Mouse (Mus musculus) CH12.LX (cell line): Measurements from ENCODE around the gene Sf1. TPM values are rescaled to one million over a fixed set of nuclear protein-coding genes. Genes with fewer than 3 reads are reported as not detected.

Source experiments
- DNase-seq: peaks from one replicate; pipeline ENCODE4 v3.0.0-alpha.2; 2013; ENCODE audit errors: extremely low read depth
- H3K27ac ChIP-seq: 2 replicates; pipeline ENCODE4 v1.5.1; 2012; ENCODE audit warnings: low read depth, mild to moderate bottlenecking, control low read depth, moderate library complexity; ENCODE audit not compliant: insufficient read depth
- H3K27me3 ChIP-seq: replicated peaks from 2 replicates; pipeline ENCODE3; 2012; ENCODE audit warnings: inconsistent platforms
- H3K36me3 ChIP-seq, 2 experiments: replicated peaks in 1 of 2; 2 replicates each; pipeline versions ENCODE3 to v1.6.1; 2012; ENCODE audit warnings: inconsistent platforms in 1 of 2, low read length in 1 of 2, mild to moderate bottlenecking in 1 of 2, mixed read lengths in 1 of 2, moderate library complexity in 1 of 2; ENCODE audit not compliant: control insufficient read depth in 1 of 2, insufficient read depth in 1 of 2
- H3K4me1 ChIP-seq, 2 experiments: 2 replicates each; pipeline ENCODE4 v1.6.1; 2012; ENCODE audit warnings: inconsistent platforms in 1 of 2, moderate library complexity in 1 of 2; ENCODE audit not compliant: insufficient read depth in 2 of 2, control insufficient read depth in 1 of 2
- H3K4me2 ChIP-seq: 2 replicates; pipeline ENCODE4 v1.6.1; 2012; ENCODE audit warnings: low read depth, mild to moderate bottlenecking, control low read depth; ENCODE audit not compliant: poor library complexity, insufficient read depth, severe bottlenecking
- H3K4me3 ChIP-seq, 3 experiments: fragments of 150-350 bp in 1 of 3; sonication (generic) in 1 of 3; replicated peaks in 1 of 3; 2 replicates each; pipeline versions ENCODE3 to v1.5.1; 2011 to 2012; ENCODE audit warnings: low read depth in 2 of 3, low read length in 2 of 3, mild to moderate bottlenecking in 2 of 3, moderate library complexity in 2 of 3, control low read depth in 1 of 3, improper control_type of control experiment in 1 of 3, inconsistent platforms in 1 of 3, mixed read lengths in 1 of 3; ENCODE audit not compliant: poor library complexity in 1 of 3
- H3K79me2 ChIP-seq: replicated peaks from 2 replicates; pipeline ENCODE4 v1.6.1; 2012; ENCODE audit warnings: mild to moderate bottlenecking, moderate library complexity; ENCODE audit not compliant: control insufficient read depth, poor library complexity, insufficient read depth, severe bottlenecking; ENCODE audit errors: extremely low read depth
- H3K9ac ChIP-seq: 2 replicates; pipeline ENCODE4 v1.6.1; 2012; ENCODE audit warnings: low read depth, mild to moderate bottlenecking, control low read depth, moderate library complexity; ENCODE audit not compliant: insufficient read depth
- H3K9me3 ChIP-seq: replicated peaks from 2 replicates; pipeline ENCODE3; 2012; ENCODE audit warnings: low read length, inconsistent platforms, mixed read lengths
- CHD1 ChIP-seq: IDR thresholded peaks from 2 replicates; pipeline ENCODE4 v1.6.1; 2012; ENCODE audit warnings: low read depth, low read length, improper control_type of control experiment, inconsistent platforms
- CTCF ChIP-seq, 2 experiments: IDR thresholded peaks in 1 of 2; conservative IDR thresholded peaks in 1 of 2; 2 replicates each; pipeline ENCODE4 v1.5.1; 2011 to 2012; ENCODE audit warnings: low read depth in 2 of 2, low read length in 2 of 2, improper control_type of control experiment in 1 of 2, inconsistent platforms in 1 of 2, mild to moderate bottlenecking in 1 of 2, moderate library complexity in 1 of 2
- ELF1 ChIP-seq: IDR thresholded peaks from 2 replicates; pipeline ENCODE4 v1.6.1; 2014; ENCODE audit warnings: low read depth, mild to moderate bottlenecking, inconsistent platforms, low read length, improper control_type of control experiment
- EP300 ChIP-seq: IDR thresholded peaks from 2 replicates; pipeline ENCODE4 v1.6.1; 2011; ENCODE audit warnings: low read length, improper control_type of control experiment
- GABPA ChIP-seq: IDR thresholded peaks from 2 replicates; pipeline ENCODE4 v1.6.1; 2012; ENCODE audit warnings: low read depth, low read length, improper control_type of control experiment, inconsistent platforms; ENCODE audit not compliant: insufficient replicate concordance
- HCFC1 ChIP-seq: IDR thresholded peaks from 2 replicates; pipeline ENCODE4 v1.6.1; 2012; ENCODE audit warnings: low read depth, mild to moderate bottlenecking, inconsistent platforms, low read length, improper control_type of control experiment
- JUN ChIP-seq: IDR thresholded peaks from 2 replicates; pipeline ENCODE4 v1.6.1; 2011; ENCODE audit warnings: low read depth, mild to moderate bottlenecking, low read length, improper control_type of control experiment, moderate library complexity; ENCODE audit not compliant: insufficient read depth
- MAFK ChIP-seq: IDR thresholded peaks from 2 replicates; pipeline ENCODE4 v1.6.1; 2011; ENCODE audit warnings: low read length, improper control_type of control experiment; ENCODE audit not compliant: insufficient replicate concordance
- MAX ChIP-seq: IDR thresholded peaks from 2 replicates; pipeline ENCODE4 v1.6.1; 2011; ENCODE audit warnings: low read length, improper control_type of control experiment
- MAZ ChIP-seq: IDR thresholded peaks from 2 replicates; pipeline ENCODE4 v1.6.1; 2012; ENCODE audit warnings: low read depth, mild to moderate bottlenecking, inconsistent platforms, low read length, improper control_type of control experiment, moderate library complexity
- MEF2A ChIP-seq: IDR thresholded peaks from 2 replicates; pipeline ENCODE4 v1.6.1; 2014; ENCODE audit warnings: low read depth, mild to moderate bottlenecking, inconsistent platforms, low read length, improper control_type of control experiment, borderline replicate concordance
- MXI1 ChIP-seq: IDR thresholded peaks from 2 replicates; pipeline ENCODE4 v1.6.1; 2011; ENCODE audit warnings: mild to moderate bottlenecking, low read depth, low read length, improper control_type of control experiment
- NELFE ChIP-seq: IDR thresholded peaks from 2 replicates; pipeline ENCODE4 v1.6.1; 2011; ENCODE audit warnings: low read depth, low read length, improper control_type of control experiment
- NRF1 ChIP-seq: IDR thresholded peaks from 2 replicates; pipeline ENCODE4 v1.6.1; 2014; ENCODE audit warnings: low read depth, mild to moderate bottlenecking, inconsistent platforms, low read length, improper control_type of control experiment, moderate library complexity
- POLR2AphosphoS2 ChIP-seq: IDR thresholded peaks from 2 replicates; pipeline ENCODE4 v1.6.1; 2011; ENCODE audit warnings: low read depth, low read length, improper control_type of control experiment
- RAD21 ChIP-seq: IDR thresholded peaks from 2 replicates; pipeline ENCODE4 v1.6.1; 2011; ENCODE audit warnings: low read depth, mild to moderate bottlenecking, low read length, improper control_type of control experiment, moderate library complexity
- RCOR1 ChIP-seq: conservative IDR thresholded peaks from 2 replicates; pipeline ENCODE4 v1.6.1; 2012; ENCODE audit warnings: low read depth, mild to moderate bottlenecking, inconsistent platforms, low read length, improper control_type of control experiment
- SIN3A ChIP-seq: IDR thresholded peaks from 2 replicates; pipeline ENCODE4 v1.6.1; 2012; ENCODE audit warnings: low read length, improper control_type of control experiment, inconsistent platforms
- TBP ChIP-seq: conservative IDR thresholded peaks from 2 replicates; pipeline ENCODE4 v1.6.1; 2011; ENCODE audit warnings: low read depth, low read length, improper control_type of control experiment
- TCF12 ChIP-seq: IDR thresholded peaks from 2 replicates; pipeline ENCODE4 v1.6.1; 2014; ENCODE audit warnings: low read depth, mild to moderate bottlenecking, inconsistent platforms, low read length, improper control_type of control experiment
- USF1 ChIP-seq: IDR thresholded peaks from 2 replicates; pipeline ENCODE4 v1.6.1; 2014; ENCODE audit warnings: low read depth, mild to moderate bottlenecking, inconsistent platforms, low read length, improper control_type of control experiment
- ZC3H11A ChIP-seq: IDR thresholded peaks from 2 replicates; pipeline ENCODE4 v1.6.1; 2012; ENCODE audit warnings: low read depth, mild to moderate bottlenecking, inconsistent platforms, low read length, improper control_type of control experiment
- ZKSCAN1 ChIP-seq: IDR thresholded peaks from 2 replicates; pipeline ENCODE4 v1.6.1; 2012; ENCODE audit warnings: low read depth, inconsistent platforms, low read length, improper control_type of control experiment, borderline replicate concordance
- ZNF384 ChIP-seq: IDR thresholded peaks from 2 replicates; pipeline ENCODE4 v1.6.1; 2012; ENCODE audit warnings: low read depth, low read length, improper control_type of control experiment, inconsistent platforms
- dilution Hi-C: fragments of 300-500 bp; cut with MboI; formaldehyde crosslinking; loops from 2 replicates; pipeline ENCODE4 v1.14.3; 2020; ENCODE audit warnings: low sequenced_read_pairs; ENCODE audit not compliant: extremely low pct_unique_long_range_greater_than_20kb, extremely low pct_ligation_motif_present
- in situ Hi-C: fragments of 300-500 bp; cut with MboI; formaldehyde crosslinking; loops from 3 replicates; pipeline ENCODE4 v1.14.3; 2019; ENCODE audit warnings: low sequenced_read_pairs, low pct_ligation_motif_present, low pct_unique_long_range_greater_than_20kb, mixed read lengths
- polyA plus RNA-seq: library from polyadenylated mRNA; unstranded; fragments of >175 nt; gene quantifications from 2 replicates; pipeline ENCODE4 v1.2.1, GENCODE M21; 2012; ENCODE audit warnings: low read depth; ENCODE audit not compliant: insufficient read length
- total RNA-seq, 2 experiments: library from RNA; depleted of rRNA; stranded (reverse); fragments of 300-350 nt in 1 of 2; fragments of >200 nt in 1 of 2; gene quantifications; 2 replicates each; pipeline ENCODE4 v1.2.3; 2012 to 2014

Gene Sf1
- total and polyA plus RNA-seq, 3 experiments, result 54.5 to 251 (median 70.4) TPM

DNA sequence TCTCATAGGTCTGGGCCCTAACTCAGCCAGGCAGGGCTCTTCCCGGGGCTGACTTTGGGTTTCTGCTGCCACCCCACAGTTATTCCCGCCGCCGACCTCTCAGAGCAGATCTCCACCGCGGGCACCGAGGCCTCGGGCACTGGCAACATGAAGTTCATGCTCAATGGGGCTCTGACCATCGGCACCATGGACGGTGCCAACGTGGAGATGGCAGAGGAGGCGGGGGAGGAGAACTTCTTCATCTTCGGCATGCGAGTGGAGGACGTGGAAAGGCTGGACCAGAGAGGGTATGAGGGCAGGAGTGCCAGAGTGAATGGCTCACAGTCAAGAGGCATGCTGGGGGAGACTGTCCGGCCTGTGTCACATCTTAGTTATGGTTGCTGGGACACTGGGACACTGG, 30.1 kb downstream of the Sf1 start:
- dilution Hi-C loops (no loop called here), in situ Hi-C loops (no loop called here)
- Histone ChIP-seq H3K9me3 (no peaks in the 10 kb centered on the region), H3K79me2 (no peaks in the 10 kb centered on the region), H3K4me3 (no peak overlapping the region), H3K9ac (no peak overlapping the region), H3K27ac (no peak overlapping the region), H3K36me3 (peaks cover 0 to 40% of the 10 kb centered on the region in 2 experiments), H3K4me1 (peaks cover 9 to 12% of the 10 kb centered on the region in 2 experiments), H3K4me2 (no peak overlapping the region), H3K27me3 (no peaks in the 10 kb centered on the region)
- TF ChIP-seq EP300 (no peak), NELFE (no peak), JUN (no peak), CTCF (conservative IDR thresholded peaks at IDR 0.05 in 1 of 2, IDR thresholded peaks at IDR 0.05 in 1 of 2; ENCODE audit: low read depth in 2 of 2, low read length in 2 of 2) (no peak), HCFC1 (no peak), CHD1 (no peak), ZNF384 (no peak), POLR2AphosphoS2 (no peak), RAD21 (no peak), ZKSCAN1 (no peak), TCF12 (no peak), TBP (no peak), GABPA (no peak), MAFK (no peak), MAX (no peak)
- no peak for DNase-seq

- Histone ChIP-seq H3K79me2 (no peaks in the 10 kb centered on the region), H3K4me2 (no peak overlapping the region), H3K27me3 (no peaks in the 10 kb centered on the region), H3K9me3 (no peaks in the 10 kb centered on the region), H3K9ac (no peak overlapping the region), H3K27ac (no peak overlapping the region), H3K4me3 (no peak overlapping the region), H3K36me3 (peaks cover 0 to 17% of the 10 kb centered on the region in 2 experiments), H3K4me1 (peaks cover 4 to 32% of the 10 kb centered on the region in 2 experiments)
- no peak for DNase-seq
- dilution Hi-C loops (no loop called here), in situ Hi-C loops (no loop called here)
- TF ChIP-seq ELF1 (no peak), USF1 (no peak), ZNF384 (no peak), RAD21 (no peak), MXI1 (no peak), ZC3H11A (no peak), ZKSCAN1 (no peak), MAZ (no peak), MEF2A (no peak), NRF1 (no peak), SIN3A (no peak), RCOR1 (no peak), MAX (no peak)
Observed at GRCm38 (mm10) chr19:6396237-6396636, 32.7 kb downstream of the Sf1 start.
